Mouse (Mus musculus) ES-E14 (cell line): Measurements from ENCODE around the gene Hoxb2. TPM values are rescaled to one million over a fixed set of nuclear protein-coding genes. Genes with fewer than 3 reads are reported as not detected.

Experiments
- DNase-seq: peaks from one replicate; pipeline ENCODE4 v3.0.0-alpha.2; 2013; ENCODE audit warnings: low read depth, low spot score
- H3K27ac ChIP-seq: 2 replicates; pipeline ENCODE4 v1.5.1; 2012; ENCODE audit warnings: low read depth, mild to moderate bottlenecking, low read length, moderate library complexity, mixed read lengths; ENCODE audit not compliant: poor library complexity, insufficient read depth, severe bottlenecking
- H3K36me3 ChIP-seq: 2 replicates; pipeline ENCODE4 v1.6.1; 2012; ENCODE audit warnings: mild to moderate bottlenecking, low read length, moderate library complexity, mixed read lengths; ENCODE audit not compliant: control insufficient read depth, poor library complexity, insufficient read depth, severe bottlenecking
- H3K4me1 ChIP-seq, 2 experiments: fragments of 150-350 bp in 1 of 2; sonication (generic) in 1 of 2; 2 replicates each; pipeline ENCODE4 v1.6.1; 2012; ENCODE audit warnings: low read length in 2 of 2, mild to moderate bottlenecking in 1 of 2, mixed read lengths in 1 of 2; ENCODE audit not compliant: control insufficient read depth in 2 of 2, insufficient read depth in 2 of 2, poor library complexity in 1 of 2
- H3K4me3 ChIP-seq, 2 experiments: fragments of 150-350 bp in 1 of 2; sonication (generic) in 1 of 2; 2 replicates each; pipeline ENCODE4 v1.5.1; 2012; ENCODE audit warnings: low read length in 2 of 2, low read depth in 1 of 2, mild to moderate bottlenecking in 1 of 2, mixed read lengths in 1 of 2; ENCODE audit not compliant: insufficient read depth in 1 of 2, poor library complexity in 1 of 2, severe bottlenecking in 1 of 2
- H3K9ac ChIP-seq: 2 replicates; pipeline ENCODE4 v1.6.1; 2012; ENCODE audit warnings: low read depth, mild to moderate bottlenecking, low read length, mixed read lengths; ENCODE audit not compliant: poor library complexity, insufficient read depth, severe bottlenecking
- H3K9me3 ChIP-seq: fragments of 150-350 bp; sonication (generic); 2 replicates; pipeline ENCODE4 v1.6.1; 2012; ENCODE audit warnings: low read depth, mild to moderate bottlenecking, low read length; ENCODE audit not compliant: control insufficient read depth, insufficient read depth
- CHD2 ChIP-seq: IDR thresholded peaks from 2 replicates; pipeline ENCODE4 v1.6.1; 2014; ENCODE audit warnings: mild to moderate bottlenecking, low read depth, low read length, inconsistent platforms
- HCFC1 ChIP-seq: IDR thresholded peaks from 2 replicates; pipeline ENCODE4 v1.6.1; 2012; ENCODE audit warnings: low read length, inconsistent platforms, borderline replicate concordance; ENCODE audit not compliant: insufficient read depth
- MAFK ChIP-seq: IDR thresholded peaks from 2 replicates; pipeline ENCODE4 v1.6.1; 2014; ENCODE audit warnings: mild to moderate bottlenecking, low read depth, low read length, inconsistent platforms; ENCODE audit not compliant: insufficient read depth
- ZC3H11A ChIP-seq: IDR thresholded peaks from 2 replicates; pipeline ENCODE4 v1.6.1; 2012; ENCODE audit warnings: low read depth, mild to moderate bottlenecking, inconsistent platforms, low read length, borderline replicate concordance
- ZNF384 ChIP-seq: IDR thresholded peaks from 2 replicates; pipeline ENCODE4 v1.6.1; 2012; ENCODE audit warnings: low read depth, low read length, inconsistent platforms
- in situ Hi-C, 2 experiments: fragments of 600-800 bp; cut with MboI; formaldehyde crosslinking; loops; one replicate each; pipeline ENCODE4 v1.15.1; 2025; ENCODE audit warnings: low sequenced_read_pairs in 2 of 2, inconsistent platforms in 1 of 2; ENCODE audit not compliant: unreplicated experiment in 2 of 2
- total RNA-seq: library from RNA; depleted of rRNA; stranded (reverse); fragments of 300-350 nt; gene quantifications from 2 replicates; pipeline ENCODE4 v1.2.3, GENCODE M21; 2012

Hoxb2 gene
- total RNA-seq, 1 experiment, result 0.62 TPM

DNA sequence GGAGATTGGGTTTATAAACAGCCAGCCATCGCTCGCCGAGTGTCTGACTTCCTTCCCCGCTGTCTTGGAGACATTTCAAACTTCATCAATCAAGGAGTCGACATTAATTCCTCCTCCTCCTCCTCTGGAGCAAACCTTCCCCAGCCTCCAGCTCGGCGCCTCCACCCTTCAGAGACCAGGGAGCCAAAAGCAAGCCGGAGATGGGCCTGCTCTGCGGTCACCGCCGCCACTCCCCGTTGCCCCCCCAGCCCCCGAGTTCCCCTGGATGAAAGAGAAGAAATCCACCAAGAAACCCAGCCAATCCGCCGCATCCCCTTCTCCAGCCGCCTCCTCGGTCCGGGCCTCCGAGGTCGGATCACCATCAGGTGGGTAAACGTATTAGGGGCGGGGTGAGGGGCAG lies 1.5 kb downstream of the Hoxb2 start:
- no peak overlapping the region for H3K9ac ChIP-seq
- H3K36me3 ChIP-seq, result no peaks in the 10 kb centered on the region
- H3K9me3 ChIP-seq, result no peaks in the 10 kb centered on the region
- peak overlapping the region in 1 of 2 experiments; percentile 4; a peak in 1 of 4 replicates for H3K4me3 ChIP-seq
- no peak overlapping the region for H3K27ac ChIP-seq
- TF ChIP-seq MAFK (no peak), HCFC1 (no peak), ZC3H11A (no peak), CHD2 (no peak), ZNF384 (no peak)
- DNase-seq, result no peak
- in situ Hi-C loops, result loop anchor here in 1 of 2 experiments (10.0 kb wide), 1 partner anchor 57 kb away; the partner anchor contains the start of gene Hoxb6
- peaks cover 0 to 5% of the 10 kb centered on the region in 2 experiments; a peak in 1 of 4 replicates for H3K4me1 ChIP-seq

DNA sequence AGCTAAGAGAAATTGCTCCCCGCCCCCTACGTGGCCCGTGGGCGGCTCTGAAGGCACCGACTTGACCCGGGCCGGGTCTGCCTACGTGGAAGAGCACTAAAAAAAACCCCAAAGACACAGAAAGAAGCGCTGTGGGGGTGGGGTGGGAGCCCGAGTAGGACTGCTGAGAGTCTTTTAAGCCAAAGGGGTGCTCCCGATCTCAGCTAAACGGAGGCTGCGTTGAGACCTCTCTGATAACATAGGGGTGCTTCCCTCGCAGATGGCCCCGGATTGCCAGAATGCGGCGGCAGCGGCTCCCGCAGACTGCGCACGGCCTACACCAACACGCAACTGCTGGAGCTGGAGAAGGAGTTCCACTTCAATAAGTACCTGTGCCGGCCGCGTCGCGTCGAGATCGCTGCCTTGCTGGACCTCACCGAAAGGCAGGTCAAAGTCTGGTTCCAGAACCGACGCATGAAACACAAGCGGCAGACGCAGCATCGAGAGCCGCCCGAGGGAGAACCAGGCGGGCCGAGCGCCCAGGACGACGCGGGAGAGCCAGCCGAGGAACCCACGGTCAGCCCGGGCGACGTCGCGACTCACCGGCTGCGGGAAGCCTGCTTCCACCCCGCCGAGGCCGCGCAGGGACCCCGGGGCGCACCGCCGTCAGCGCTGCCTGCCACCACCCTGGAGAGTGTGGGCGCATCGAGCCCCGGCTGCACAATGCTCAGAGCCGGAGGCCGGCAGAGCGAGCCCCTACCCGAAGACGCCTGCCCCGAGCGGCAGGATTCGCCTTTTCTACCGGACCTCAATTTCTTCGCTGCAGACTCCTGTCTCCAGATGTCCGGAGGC lies 2.6 kb downstream of the Hoxb2 start:
- Histone ChIP-seq H3K36me3 (no peaks in the 10 kb centered on the region), H3K4me1 (peaks cover 0 to 5% of the 10 kb centered on the region in 2 experiments; a peak in 1 of 4 replicates), H3K4me3 (peak overlapping the region; percentile 18 to 42; a peak in 3 of 4 replicates), H3K9ac (peak overlapping the region; percentile 48; the same call in 1 of the 2 replicates), H3K9me3 (no peaks in the 10 kb centered on the region), H3K27ac (no peak overlapping the region)
- DNase-seq, result no peak
- in situ Hi-C loops, result loop anchor here in 1 of 2 experiments (10.0 kb wide), 1 partner anchor 58 kb away; the partner anchor contains the start of gene Hoxb6
- TF ChIP-seq ZNF384 (no peak), CHD2 (no peak), HCFC1 (no peak), MAFK (no peak), ZC3H11A (no peak)

DNA sequence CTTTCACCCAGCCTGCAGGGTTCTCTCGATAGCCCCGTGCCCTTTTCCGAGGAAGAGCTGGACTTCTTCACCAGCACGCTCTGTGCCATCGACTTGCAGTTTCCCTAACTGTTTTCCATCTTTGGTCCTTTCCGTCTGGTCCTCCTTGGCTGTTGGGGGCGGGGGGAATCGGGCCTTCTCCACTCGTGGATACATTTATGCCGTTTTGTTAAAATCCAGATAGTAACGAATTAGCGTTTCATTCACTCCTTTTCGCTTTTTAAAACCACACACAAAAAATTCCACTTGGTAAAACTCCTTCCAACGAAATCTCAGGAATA lies 3.2 kb downstream of the Hoxb2 start:
- no peak for DNase-seq
- H3K9me3 ChIP-seq, result no peaks in the 10 kb centered on the region
- H3K9ac ChIP-seq, result no peak overlapping the region
- H3K4me3 ChIP-seq, result no peak overlapping the region
- TF ChIP-seq ZNF384 (no peak), ZC3H11A (no peak), CHD2 (no peak), HCFC1 (no peak), MAFK (no peak)
- H3K4me1 ChIP-seq, result peaks cover 0 to 5% of the 10 kb centered on the region in 2 experiments; a peak in 1 of 4 replicates
- no peaks in the 10 kb centered on the region for H3K36me3 ChIP-seq
- in situ Hi-C loops, result loop anchor here in 1 of 2 experiments (10.0 kb wide), 1 partner anchor 59 kb away; the partner anchor contains the start of gene Hoxb6
- no peak overlapping the region for H3K27ac ChIP-seq

GRCm38 (mm10) chr11:96353939-96354338 lies 3.6 kb downstream of the Hoxb2 start:
- H3K27ac ChIP-seq, result no peak overlapping the region

More at GRCm38 (mm10) chr11:96353939-96354338, 3.6 kb downstream of the Hoxb2 start:
- no peak for DNase-seq
- Histone ChIP-seq H3K9ac (no peak overlapping the region), H3K4me3 (no peak overlapping the region), H3K9me3 (no peaks in the 10 kb centered on the region), H3K36me3 (no peaks in the 10 kb centered on the region), H3K4me1 (peaks cover 0 to 5% of the 10 kb centered on the region in 2 experiments; a peak in 1 of 4 replicates)
- TF ChIP-seq CHD2 (no peak), ZNF384 (no peak), HCFC1 (no peak), ZC3H11A (no peak), MAFK (no peak)
- in situ Hi-C loops, result loop anchor here in 1 of 2 experiments (10.0 kb wide), 1 partner anchor 59 kb away; the partner anchor contains the start of gene Hoxb6
